Mouse (Mus musculus): Measurements from ENCODE around the gene Src. TPM values are rescaled to one million over a fixed set of nuclear protein-coding genes. Genes with fewer than 3 reads are reported as not detected.

The Src gene
- polyA plus RNA-seq, 1 experiment = 15.4 TPM

- Histone ChIP-seq H3K4me1 (ENCODE audit: control insufficient read depth, insufficient read depth, low read length) (no peaks in the 10 kb centered on the region), H3K27ac (ENCODE audit: control insufficient read depth, insufficient read depth, low read depth, low read length, poor library complexity) (no peak overlapping the region), H3K4me3 (replicated peaks; ENCODE audit: control insufficient read depth, low read depth, low read length) (no peak overlapping the region)
- WGBS = 53% methylated on average over 5 of the region's 5 CpGs
- TF ChIP-seq POLR2A (IDR thresholded peaks at IDR 0.05; ENCODE audit: borderline replicate concordance, control insufficient read depth, low read depth, low read length) (no peak), CTCF (IDR thresholded peaks at IDR 0.05; ENCODE audit: control insufficient read depth, insufficient read depth, low read length) (no peak)
These were observed 90.9 kb downstream of the Src start for GRCm38 (mm10) chr2:157509182-157509581.

GRCm38 (mm10) chr2:157510031-157510430 lies 91.8 kb downstream of the Src start:
- TF ChIP-seq CTCF (IDR thresholded peaks at IDR 0.05; ENCODE audit: control insufficient read depth, insufficient read depth, low read length) (no peak), POLR2A (IDR thresholded peaks at IDR 0.05; ENCODE audit: borderline replicate concordance, control insufficient read depth, low read depth, low read length) (no peak)
- 83% methylated on average over 4 of the region's 4 CpGs for WGBS

GRCm38 (mm10) chr2:157512859-157513258 lies 94.6 kb downstream of the Src start:
- TF ChIP-seq POLR2A (IDR thresholded peaks at IDR 0.05; ENCODE audit: borderline replicate concordance, control insufficient read depth, low read depth, low read length) (no peak), CTCF (IDR thresholded peaks at IDR 0.05; ENCODE audit: control insufficient read depth, insufficient read depth, low read length) (no peak)
- H3K4me3 ChIP-seq (replicated peaks; ENCODE audit: control insufficient read depth, low read depth, low read length) = no peak overlapping the region
- H3K27ac ChIP-seq (ENCODE audit: control insufficient read depth, insufficient read depth, low read depth, low read length, poor library complexity) = no peak overlapping the region
- H3K4me1 ChIP-seq (ENCODE audit: control insufficient read depth, insufficient read depth, low read length) = no peaks in the 10 kb centered on the region
- 82% methylated on average over 9 of the region's 9 CpGs for WGBS

More at GRCm38 (mm10) chr2:157510031-157510430, 91.8 kb downstream of the Src start:
- no peak overlapping the region for H3K4me3 ChIP-seq (replicated peaks; ENCODE audit: control insufficient read depth, low read depth, low read length)
- H3K4me1 ChIP-seq (ENCODE audit: control insufficient read depth, insufficient read depth, low read length) = no peaks in the 10 kb centered on the region
- no peak overlapping the region for H3K27ac ChIP-seq (ENCODE audit: control insufficient read depth, insufficient read depth, low read depth, low read length, poor library complexity)

- Histone ChIP-seq H3K4me1 (ENCODE audit: control insufficient read depth, insufficient read depth, low read length) (no peaks in the 10 kb centered on the region), H3K4me3 (replicated peaks; ENCODE audit: control insufficient read depth, low read depth, low read length) (no peak overlapping the region), H3K27ac (ENCODE audit: control insufficient read depth, insufficient read depth, low read depth, low read length, poor library complexity) (no peak overlapping the region)
- WGBS = 43% methylated on average over 9 of the region's 9 CpGs
- no peak for TF ChIP-seq POLR2A (IDR thresholded peaks at IDR 0.05; ENCODE audit: borderline replicate concordance, control insufficient read depth, low read depth, low read length)
- no peak for TF ChIP-seq CTCF (IDR thresholded peaks at IDR 0.05; ENCODE audit: control insufficient read depth, insufficient read depth, low read length)
These were observed 95.5 kb downstream of the Src start for GRCm38 (mm10) chr2:157513737-157514208.

- Histone ChIP-seq H3K4me1 (ENCODE audit: control insufficient read depth, insufficient read depth, low read length) (no peaks in the 10 kb centered on the region), H3K27ac (ENCODE audit: control insufficient read depth, insufficient read depth, low read depth, low read length, poor library complexity) (no peak overlapping the region), H3K4me3 (replicated peaks; ENCODE audit: control insufficient read depth, low read depth, low read length) (no peak overlapping the region)
- no peak for TF ChIP-seq CTCF (IDR thresholded peaks at IDR 0.05; ENCODE audit: control insufficient read depth, insufficient read depth, low read length)
- TF ChIP-seq POLR2A (IDR thresholded peaks at IDR 0.05; ENCODE audit: borderline replicate concordance, control insufficient read depth, low read depth, low read length) = no peak
- 63% methylated on average over 4 of the region's 4 CpGs for WGBS
These were observed 96.1 kb downstream of the Src start for GRCm38 (mm10) chr2:157514353-157514752.

GRCm38 (mm10) chr2:157517526-157517925 lies 99.3 kb downstream of the Src start:
- H3K27ac ChIP-seq (ENCODE audit: control insufficient read depth, insufficient read depth, low read depth, low read length, poor library complexity) = no peak overlapping the region
- no peak overlapping the region for H3K4me3 ChIP-seq (replicated peaks; ENCODE audit: control insufficient read depth, low read depth, low read length)
- H3K4me1 ChIP-seq (ENCODE audit: control insufficient read depth, insufficient read depth, low read length) = no peaks in the 10 kb centered on the region
- WGBS = 70% methylated on average over 6 of the region's 6 CpGs
- TF ChIP-seq POLR2A (IDR thresholded peaks at IDR 0.05; ENCODE audit: borderline replicate concordance, control insufficient read depth, low read depth, low read length) (no peak), CTCF (IDR thresholded peaks at IDR 0.05; ENCODE audit: control insufficient read depth, insufficient read depth, low read length) (no peak)

GRCm38 (mm10) chr2:157518451-157518850 lies 100.2 kb downstream of the Src start:
- H3K27ac ChIP-seq (ENCODE audit: control insufficient read depth, insufficient read depth, low read depth, low read length, poor library complexity) = no peak overlapping the region
- 65% methylated on average over 7 of the region's 7 CpGs for WGBS
- H3K4me3 ChIP-seq (replicated peaks; ENCODE audit: control insufficient read depth, low read depth, low read length) = no peak overlapping the region
- TF ChIP-seq POLR2A (IDR thresholded peaks at IDR 0.05; ENCODE audit: borderline replicate concordance, control insufficient read depth, low read depth, low read length) (no peak), CTCF (IDR thresholded peaks at IDR 0.05; ENCODE audit: control insufficient read depth, insufficient read depth, low read length) (no peak)
- no peaks in the 10 kb centered on the region for H3K4me1 ChIP-seq (ENCODE audit: control insufficient read depth, insufficient read depth, low read length)

GRCm38 (mm10) chr2:157519452-157519851 lies 101.2 kb downstream of the Src start:
- 77% methylated on average over 6 of the region's 6 CpGs for WGBS
- H3K4me1 ChIP-seq (ENCODE audit: control insufficient read depth, insufficient read depth, low read length) = no peaks in the 10 kb centered on the region
- H3K27ac ChIP-seq (ENCODE audit: control insufficient read depth, insufficient read depth, low read depth, low read length, poor library complexity) = no peak overlapping the region
- TF ChIP-seq POLR2A (IDR thresholded peaks at IDR 0.05; ENCODE audit: borderline replicate concordance, control insufficient read depth, low read depth, low read length) (no peak), CTCF (IDR thresholded peaks at IDR 0.05; ENCODE audit: control insufficient read depth, insufficient read depth, low read length) (no peak)
- no peak overlapping the region for H3K4me3 ChIP-seq (replicated peaks; ENCODE audit: control insufficient read depth, low read depth, low read length)

- no peaks in the 10 kb centered on the region for H3K4me1 ChIP-seq (ENCODE audit: control insufficient read depth, insufficient read depth, low read length)
- TF ChIP-seq POLR2A (IDR thresholded peaks at IDR 0.05; ENCODE audit: borderline replicate concordance, control insufficient read depth, low read depth, low read length) = no peak
- TF ChIP-seq CTCF (IDR thresholded peaks at IDR 0.05; ENCODE audit: control insufficient read depth, insufficient read depth, low read length) = no peak
- 57% methylated on average over 5 of the region's 5 CpGs for WGBS
- no peak overlapping the region for H3K4me3 ChIP-seq (replicated peaks; ENCODE audit: control insufficient read depth, low read depth, low read length)
- H3K27ac ChIP-seq (ENCODE audit: control insufficient read depth, insufficient read depth, low read depth, low read length, poor library complexity) = no peak overlapping the region
These were observed 102.3 kb downstream of the Src start for GRCm38 (mm10) chr2:157520496-157520895.

Other genes starting within 250 kb of the Src start
- gene Rbl1, start 213.9 kb upstream of the Src start, polyA plus RNA-seq (2011; ENCODE audit: insufficient read depth, insufficient read length, low replicate concordance, missing spikeins) = 17.1 and 18.4 TPM in 2 replicates
- gene Rpn2, start 139.4 kb upstream of the Src start, polyA plus RNA-seq (2011; ENCODE audit: insufficient read depth, insufficient read length, low replicate concordance, missing spikeins) = 76.1 and 97.0 TPM in 2 replicates
- 3.4 TPM in 1 of 2 replicates, not detected in the other for gene Mroh8, start 138.9 kb upstream of the Src start, polyA plus RNA-seq (2011; ENCODE audit: insufficient read depth, insufficient read length, low replicate concordance, missing spikeins)
- not detected in 2 replicates for gene Ghrh, start 70.9 kb upstream of the Src start, polyA plus RNA-seq (2011; ENCODE audit: insufficient read depth, insufficient read length, low replicate concordance, missing spikeins)
- gene Manbal, start 50.9 kb upstream of the Src start, polyA plus RNA-seq (2011; ENCODE audit: insufficient read depth, insufficient read length, low replicate concordance, missing spikeins) = 13.3 and 33.1 TPM in 2 replicates
- 1.7 TPM in 1 of 2 replicates, not detected in the other for gene Nnat, start 141.6 kb downstream of the Src start, polyA plus RNA-seq (2011; ENCODE audit: insufficient read depth, insufficient read length, low replicate concordance, missing spikeins)
- 5.0 and 23.5 TPM in 2 replicates for gene Blcap, start 152.8 kb downstream of the Src start, polyA plus RNA-seq (2011; ENCODE audit: insufficient read depth, insufficient read length, low replicate concordance, missing spikeins)

All from bone marrow, adult 2 months (tissue).